Mouse (Mus musculus): ENCODE data around the gene Rnf121. TPM values are rescaled to one million over a fixed set of nuclear protein-coding genes. Genes with fewer than 3 reads are reported as not detected.

Rnf121 gene
- polyA plus RNA-seq (2017; shearing (Covaris generic)), result 10 to 100 TPM; 20.2 to 22.0 TPM

DNA sequence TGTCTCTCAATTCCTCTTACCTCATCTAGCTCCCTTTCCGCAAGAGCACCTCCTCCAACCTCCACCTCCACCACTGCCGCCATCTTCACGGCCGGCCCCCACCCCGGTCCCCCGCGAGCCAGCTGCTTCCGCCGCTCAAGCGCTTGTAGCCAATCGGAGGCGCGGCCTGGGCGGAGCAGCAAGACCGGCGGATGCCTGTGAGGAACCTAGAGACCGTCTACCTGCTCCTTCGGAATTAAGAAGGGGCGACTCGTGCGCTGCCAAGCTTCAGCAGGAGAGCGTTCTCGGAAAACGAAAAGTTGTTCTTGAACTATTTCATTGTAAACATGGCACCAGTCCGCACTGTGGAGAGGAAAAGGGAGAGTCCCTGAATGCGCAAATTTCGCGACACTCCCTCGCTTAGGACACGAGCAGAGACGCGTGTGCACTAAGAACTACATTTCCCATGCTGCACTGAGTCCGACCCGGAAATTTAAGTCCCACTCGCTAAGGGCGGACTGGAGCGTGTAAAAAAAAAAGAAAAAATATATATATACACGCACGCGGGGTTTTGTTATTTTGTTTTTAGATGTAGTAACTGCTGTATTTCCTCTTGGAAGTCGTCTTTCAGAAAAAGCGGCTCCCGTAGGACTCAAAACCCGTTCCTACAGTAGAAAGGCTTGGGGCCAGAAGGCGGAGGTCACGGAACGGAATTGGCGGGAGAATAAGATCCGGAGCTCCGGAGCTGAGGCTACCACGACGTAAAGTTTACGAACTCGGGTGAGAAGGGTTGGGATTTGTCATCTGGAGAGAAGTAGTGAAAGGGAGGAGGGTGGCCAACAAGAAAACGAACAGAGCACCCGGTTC is at the start of gene Rnf121, which contains the start of the genes Xndc1 and Xntrpc:
Gene Rnf121 (minus strand): TSS at position 424 of the 846 bp plus-strand sequence.
Gene Xndc1 (plus strand): TSS at position 466 of the 846 bp plus-strand sequence.
Gene Xntrpc (plus strand): TSS at position 668 of the 846 bp plus-strand sequence.

GRCm38 (mm10) chr7:102109171-102109570 is 43.9 kb upstream of the Rnf121 start, which contains the start of gene Art5:
TSS of gene Art5 (minus strand) at chr7:102109489.

DNA sequence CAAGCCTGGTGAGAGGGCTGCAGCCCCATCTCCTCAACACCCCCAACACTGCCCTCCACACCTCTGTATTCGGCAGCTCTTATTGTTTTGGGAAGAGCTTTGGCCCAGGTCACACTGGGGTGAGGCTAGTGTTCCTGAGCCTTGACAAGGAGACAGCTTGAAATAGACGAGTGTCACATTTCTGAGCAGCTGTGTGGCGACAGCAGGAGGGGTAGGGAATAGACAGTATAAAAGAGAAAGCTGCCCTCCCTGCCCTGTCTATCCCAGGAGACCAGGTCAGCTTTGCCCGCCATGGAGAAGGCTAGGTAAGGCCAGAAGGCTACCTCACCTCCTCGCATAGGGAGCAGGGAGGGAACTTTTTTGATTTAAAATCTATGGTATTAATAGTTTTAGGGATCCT is 36.2 kb upstream of the Rnf121 start, which contains the start of gene Art1:
Gene Art1 (plus strand): TSS at position 257 of the 400 bp plus-strand sequence.

GRCm38 (mm10) chr7:102082816-102083215 is 17.5 kb upstream of the Rnf121 start, which contains the start of gene Trpc2:
TSS of gene Trpc2 (plus strand) at chr7:102083116.

GRCm38 (mm10) chr7:102018590-102018989 is 46.7 kb downstream of the Rnf121 start, which contains the start of gene Il18bp:
TSS of gene Il18bp (minus strand) at chr7:102018690.

Other genes with a start within 250 kb of the Rnf121 start
- not detected for gene Phox2a, start 247.2 kb downstream of the Rnf121 start, polyA plus RNA-seq (2017; shearing (Covaris generic))
- gene Inppl1, start 227.2 kb downstream of the Rnf121 start, polyA plus RNA-seq (2017; shearing (Covaris generic)), result 10 to 100 TPM in 1 of 2 experiments, 1 to 10 TPM in 1; 6.7 to 11.4 TPM
- gene Folr2, start 208.3 kb downstream of the Rnf121 start, polyA plus RNA-seq (2017; shearing (Covaris generic)), result 1 to 10 TPM in 1 of 2 experiments, not detected in 1; 2.1 TPM
- gene Anapc15, start 201.8 kb downstream of the Rnf121 start, polyA plus RNA-seq (2017; shearing (Covaris generic)), result 10 to 100 TPM; 45.9 to 56.1 TPM
- not detected for gene Folr1, start 194.7 kb downstream of the Rnf121 start, polyA plus RNA-seq (2017; shearing (Covaris generic))
- gene Lamtor1, start 159.6 kb downstream of the Rnf121 start, polyA plus RNA-seq (2017; shearing (Covaris generic)), result 100 to 1,000 TPM; 139 to 151 TPM
- under 1 TPM; 0.84 to 0.94 TPM for gene Tomt, start 159.1 kb downstream of the Rnf121 start, polyA plus RNA-seq (2017; shearing (Covaris generic))
- gene Lrrc51, start 131.6 kb downstream of the Rnf121 start, polyA plus RNA-seq (2017; shearing (Covaris generic)), result 1 to 10 TPM; 1.1 to 4.6 TPM
- 100 to 1,000 TPM in 1 of 2 experiments, 10 to 100 TPM in 1; 67.5 to 112 TPM for gene Numa1, start 131.4 kb downstream of the Rnf121 start, polyA plus RNA-seq (2017; shearing (Covaris generic))
- 1 to 10 TPM; 6.6 to 8.5 TPM for gene Il18bp, start 46.8 kb downstream of the Rnf121 start, polyA plus RNA-seq (2017; shearing (Covaris generic))
- 10 to 100 TPM; 16.1 to 23.3 TPM for gene Xndc1, start within 50 bp of the Rnf121 start, polyA plus RNA-seq (2017; shearing (Covaris generic))
- under 1 TPM; 0.25 to 0.70 TPM for gene Xntrpc, start 244 bp upstream of the Rnf121 start, polyA plus RNA-seq (2017; shearing (Covaris generic))
- under 1 TPM in 1 of 2 experiments, not detected in 1; 0.10 TPM for gene Trpc2, start 17.6 kb upstream of the Rnf121 start, polyA plus RNA-seq (2017; shearing (Covaris generic))
- under 1 TPM in 1 of 2 experiments, not detected in 1; 0.41 TPM for gene Art1, start 36.3 kb upstream of the Rnf121 start, polyA plus RNA-seq (2017; shearing (Covaris generic))
- gene Art5, start 44.0 kb upstream of the Rnf121 start, polyA plus RNA-seq (2017; shearing (Covaris generic)), result 1 to 10 TPM in 1 of 2 experiments, under 1 TPM in 1; 0.67 to 2.5 TPM
- gene Chrna10, start 51.4 kb upstream of the Rnf121 start, polyA plus RNA-seq (2017; shearing (Covaris generic)), result not detected
- 10 to 100 TPM; 23.6 to 25.2 TPM for gene Nup98, start 144.7 kb upstream of the Rnf121 start, polyA plus RNA-seq (2017; shearing (Covaris generic))
- 10 to 100 TPM; 33.8 to 47.5 TPM for gene Pgap2, start 144.7 kb upstream of the Rnf121 start, polyA plus RNA-seq (2017; shearing (Covaris generic))
- 100 to 1,000 TPM; 350 to 377 TPM for gene Rhog, start 190.6 kb upstream of the Rnf121 start, polyA plus RNA-seq (2017; shearing (Covaris generic))
- 10 to 100 TPM; 61.4 to 81.9 TPM for gene Stim1, start 202.3 kb upstream of the Rnf121 start, polyA plus RNA-seq (2017; shearing (Covaris generic))